Mouse (Mus musculus): ENCODE data around the gene Cbs.
"Not testable (repeated sequence)": the region's sequence is repeated elsewhere in the genome, so short reads cannot be mapped to it uniquely, and the experiment has no call there.

- not testable (repeated sequence) for TF ChIP-seq POLR2A (IDR thresholded peaks at IDR 0.05; ENCODE audit: borderline replicate concordance, control insufficient read depth, low read depth, low read length); CTCF (IDR thresholded peaks at IDR 0.05; ENCODE audit: control insufficient read depth, insufficient read depth, low read length)
These were observed 27.9 kb downstream of the Cbs start for GRCm38 (mm10) chr17:31609173-31609572.

Data from bone marrow, adult 2 months (tissue).